In genomic region chr3:120970746-120971466, GRCm38 (mm10) we compare ENCODE assay signal across 15 mouse cellular contexts.
DNase-seq lines count a peak whose midpoint lies in the region; ATAC-seq and TF ChIP-seq lines count a peak whose summit lies in the region.
"Had no signal": no experiment of that assay in that cellular context is flagged by ENCODE, and none has a peak within 500 bp of the region (broad histone marks: within the 10 kb centered on the region; RNA-seq: fewer than 3 reads in every experiment).

No protein-coding gene starts in this region.

- TF ChIP-seq CTCF in kidney, postnatal 0 days (IDR thresholded peaks at IDR 0.05; ENCODE audit: low read depth), result no peak

- no peak overlapping the region for H3K9ac ChIP-seq in kidney, postnatal 0 days (ENCODE audit: low read depth, low read length)
- no peak overlapping the region for H3K9ac ChIP-seq in kidney, embryonic 14.5 days (ENCODE audit: low read depth, low read length)
- H3K9ac ChIP-seq in forebrain, embryonic 16.5 days (replicated peaks; ENCODE audit: low read depth, low read length), result no peak overlapping the region
- H3K9ac ChIP-seq: embryonic facial prominence, embryonic 12.5 days; midbrain, embryonic 12.5 days; stomach, embryonic 15.5 days had no signal

- no peak overlapping the region for H3K4me3 ChIP-seq in kidney, postnatal 0 days (replicated peaks; ENCODE audit: low read depth, low read length)
- H3K4me3 ChIP-seq in kidney, embryonic 14.5 days (ENCODE audit: low read length), result no peak overlapping the region
- no peak overlapping the region for H3K4me3 ChIP-seq in forebrain, embryonic 16.5 days (replicated peaks; ENCODE audit: low read length)
- H3K4me3 ChIP-seq: embryonic facial prominence, embryonic 12.5 days; midbrain, embryonic 12.5 days; stomach, embryonic 15.5 days had no signal

- H3K4me1 ChIP-seq in kidney, postnatal 0 days (replicated peaks; ENCODE audit: insufficient read depth, low read length), result no peaks in the 10 kb centered on the region
- H3K4me1 ChIP-seq in kidney, embryonic 14.5 days (ENCODE audit: control insufficient read depth, insufficient read depth, low read length), result 0 out of 2 replicates have a peak, but pooled peaks cover 3% of the 10 kb centered on the region
- peaks cover 10% of the 10 kb centered on the region for H3K4me1 ChIP-seq in forebrain, embryonic 16.5 days (replicated peaks; ENCODE audit: control insufficient read depth, insufficient read depth, low read length)
- H3K4me1 ChIP-seq: embryonic facial prominence, embryonic 12.5 days; midbrain, embryonic 12.5 days; stomach, embryonic 15.5 days had no signal

- no peak overlapping the region for H3K4me2 ChIP-seq in kidney, postnatal 0 days (ENCODE audit: low read length)
- H3K4me2 ChIP-seq in kidney, embryonic 14.5 days (replicated peaks; ENCODE audit: low read depth, low read length), result no peak overlapping the region
- H3K4me2 ChIP-seq in forebrain, embryonic 16.5 days (ENCODE audit: low read length), result no peak overlapping the region
- H3K4me2 ChIP-seq: embryonic facial prominence, embryonic 12.5 days; midbrain, embryonic 12.5 days; stomach, embryonic 15.5 days had no signal

- H3K36me3 ChIP-seq in kidney, postnatal 0 days (ENCODE audit: insufficient read depth, low read length), result no peaks in the 10 kb centered on the region
- no peaks in the 10 kb centered on the region for H3K36me3 ChIP-seq in kidney, embryonic 14.5 days (ENCODE audit: control insufficient read depth, insufficient read depth, low read length)
- no peaks in the 10 kb centered on the region for H3K36me3 ChIP-seq in forebrain, embryonic 16.5 days (ENCODE audit: control insufficient read depth, insufficient read depth)
- H3K36me3 ChIP-seq: embryonic facial prominence, embryonic 12.5 days; midbrain, embryonic 12.5 days; stomach, embryonic 15.5 days had no signal

- 59% methylated on average over 14 of the region's 14 CpGs for WGBS in kidney, postnatal 0 days
- WGBS in kidney, embryonic 14.5 days, result 70% methylated on average over 14 of the region's 14 CpGs
- 49% methylated on average over 14 of the region's 14 CpGs for WGBS in forebrain, embryonic 16.5 days

- ATAC-seq in kidney, postnatal 0 days (replicated peaks; ENCODE audit: low FRiP score, low read depth), result no peak
- ATAC-seq in kidney, embryonic 14.5 days (ENCODE audit: low FRiP score, low TSS enrichment), result no peak
- ATAC-seq in forebrain, embryonic 16.5 days, result peak; percentile 90
- ATAC-seq: CD4-positive, CD25-positive, alpha-beta regulatory T cell, adult 4 months had no signal

- H3K9me3 ChIP-seq in kidney, postnatal 0 days (replicated peaks; ENCODE audit: low read length), result no peaks in the 10 kb centered on the region
- H3K9me3 ChIP-seq in kidney, embryonic 14.5 days (ENCODE audit: control insufficient read depth, low read length), result no peaks in the 10 kb centered on the region
- H3K9me3 ChIP-seq in forebrain, embryonic 16.5 days (ENCODE audit: control insufficient read depth, low read length), result no peaks in the 10 kb centered on the region
- H3K9me3 ChIP-seq: embryonic facial prominence, embryonic 12.5 days; midbrain, embryonic 12.5 days; stomach, embryonic 15.5 days had no signal

- H3K27ac ChIP-seq in kidney, postnatal 0 days, result no peak overlapping the region
- H3K27ac ChIP-seq in kidney, embryonic 14.5 days (ENCODE audit: low read depth, low read length), result no peak overlapping the region
- peak overlapping the region; percentile 27 for H3K27ac ChIP-seq in forebrain, embryonic 16.5 days (ENCODE audit: low read length)
- H3K27ac ChIP-seq: embryonic facial prominence, embryonic 12.5 days; midbrain, embryonic 12.5 days; stomach, embryonic 15.5 days had no signal

- DNase-seq in kidney, postnatal 0 days (ENCODE audit: low spot score), result peak; percentile 9
- peak; percentile 45 for DNase-seq in cerebellum, adult 11-12 months
- peak; percentile 64 for DNase-seq in cerebellum, adult 9-11 months
- DNase-seq in ovary, postnatal 10 days (ENCODE audit: low spot score), result no peak
- DNase-seq in gastrocnemius, postnatal 25 days, result no peak
- DNase-seq: adrenal gland, postnatal 25 days; kidney, adult 9 months; lung, adult 2 months; lung, postnatal 4 days had no signal

- H3K27me3 ChIP-seq in kidney, postnatal 0 days (ENCODE audit: insufficient read depth, low read length), result no peaks in the 10 kb centered on the region
- H3K27me3 ChIP-seq in kidney, embryonic 14.5 days (ENCODE audit: control insufficient read depth, insufficient read depth, low read length), result no peaks in the 10 kb centered on the region
- no peaks in the 10 kb centered on the region for H3K27me3 ChIP-seq in forebrain, embryonic 16.5 days (replicated peaks; ENCODE audit: control insufficient read depth, insufficient read depth, low read length)
- H3K27me3 ChIP-seq: embryonic facial prominence, embryonic 12.5 days; midbrain, embryonic 12.5 days; stomach, embryonic 15.5 days had no signal

Comparison
In these comparisons a context has a peak if more than half of its experiments do, and no peak if none do; other contexts are left out.
1. DNase-seq: peak in kidney, postnatal 0 days (single experiment), cerebellum, adult 11-12 months (single experiment) and cerebellum, adult 9-11 months (single experiment); none in ovary, postnatal 10 days (single experiment) and gastrocnemius, postnatal 25 days (single experiment).